Comparison of ENCODE assay signal across 8 mouse cellular contexts in the genomic region with DNA sequence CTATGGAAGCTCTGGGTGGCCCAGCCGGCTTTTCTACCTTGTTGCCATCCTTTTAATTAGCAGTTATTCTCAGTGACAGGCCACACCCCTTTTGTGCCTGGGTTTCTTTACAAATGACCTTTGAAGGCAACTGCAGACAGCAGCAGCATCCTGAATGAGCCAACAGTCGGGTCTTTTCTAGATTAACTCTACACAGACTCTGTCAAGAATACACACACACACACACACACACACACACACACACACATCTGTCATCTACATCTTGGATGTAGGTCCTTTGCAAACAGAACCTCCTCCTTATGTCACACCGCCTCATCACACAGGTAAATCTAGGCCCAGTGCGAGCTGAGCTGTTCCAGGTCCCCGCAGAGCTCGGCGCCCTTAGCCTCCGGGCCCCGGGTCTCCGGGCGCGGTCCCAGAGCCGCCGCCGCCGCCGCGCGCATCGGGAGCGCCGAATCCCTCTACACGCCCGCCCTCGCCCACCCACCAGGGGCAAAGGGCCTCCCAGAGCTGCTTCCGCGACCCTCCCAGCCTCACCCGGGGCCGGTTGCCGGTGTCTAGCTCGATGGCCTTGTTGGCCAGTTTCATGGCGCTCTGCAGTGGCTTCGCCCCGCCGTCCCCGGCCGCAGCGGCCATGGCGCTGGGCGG. TPM values are rescaled to one million over a fixed set of nuclear protein-coding genes. Genes with fewer than 3 reads are reported as not detected.
A peak's percentile ranks its signal among the peaks of the same experiment; 100 is the strongest.
DNase-seq lines count a peak whose midpoint lies in the region; ATAC-seq lines count a peak whose summit lies in the region.

No protein-coding gene starts in this region.

- DNase-seq in heart, adult 9 months (ENCODE audit: low spot score in 2 of 2): no peak
- DNase-seq in MEL-GATA-1-ER (ENCODE audit: extremely low read depth, low read depth): peak; percentile 35
- DNase-seq in forebrain, embryonic 10.5 days (ENCODE audit: extremely low spot score, low spot score): no peak
- no peak for DNase-seq in limb, embryonic 11.5 days (ENCODE audit: low spot score)
- no peak for DNase-seq in spleen, adult 18-20 months

- H3K4me1 ChIP-seq in heart, embryonic 16.5 days (ENCODE audit: control insufficient read depth, insufficient read depth, low read length): peaks cover 17% of the 10 kb centered on the region
- peaks cover 40% of the 10 kb centered on the region for H3K4me1 ChIP-seq in forebrain, embryonic 10.5 days
- peaks cover 13% of the 10 kb centered on the region for H3K4me1 ChIP-seq in limb, embryonic 11.5 days (ENCODE audit: control insufficient read depth, insufficient read depth, low read length)
- H3K4me1 ChIP-seq in neural tube, embryonic 15.5 days: peaks cover 41% of the 10 kb centered on the region

- H3K4me3 ChIP-seq in heart, embryonic 16.5 days (ENCODE audit: low read length): peak overlapping the region; percentile 98
- peak overlapping the region; percentile 94 for H3K4me3 ChIP-seq in forebrain, embryonic 10.5 days
- peak overlapping the region; percentile 94 for H3K4me3 ChIP-seq in limb, embryonic 11.5 days (ENCODE audit: low read depth, low read length)
- peak overlapping the region; percentile 98 for H3K4me3 ChIP-seq in neural tube, embryonic 15.5 days (replicated peaks)

- H3K9me3 ChIP-seq in heart, embryonic 16.5 days (replicated peaks; ENCODE audit: control insufficient read depth, low read length): no peaks in the 10 kb centered on the region
- no peaks in the 10 kb centered on the region for H3K9me3 ChIP-seq in forebrain, embryonic 10.5 days
- H3K9me3 ChIP-seq in limb, embryonic 11.5 days (ENCODE audit: control insufficient read depth, low read length): no peaks in the 10 kb centered on the region
- no peaks in the 10 kb centered on the region for H3K9me3 ChIP-seq in neural tube, embryonic 15.5 days (replicated peaks)

- peak overlapping the region; percentile 95 for H3K9ac ChIP-seq in heart, embryonic 16.5 days (ENCODE audit: low read length)
- H3K9ac ChIP-seq in limb, embryonic 11.5 days (ENCODE audit: low read length): peak overlapping the region; percentile 92
- peak overlapping the region; percentile 98 for H3K9ac ChIP-seq in neural tube, embryonic 15.5 days (replicated peaks)

- under 1% methylated on average over 39 of the region's 40 CpGs for WGBS in heart, embryonic 16.5 days
- WGBS in forebrain, embryonic 10.5 days: under 1% methylated on average over 40 of the region's 40 CpGs
- 0% methylated on average over 40 of the region's 40 CpGs for WGBS in limb, embryonic 11.5 days
- WGBS in neural tube, embryonic 15.5 days: 1% methylated on average over 37 of the region's 40 CpGs

- H3K36me3 ChIP-seq in heart, embryonic 16.5 days (ENCODE audit: control insufficient read depth, insufficient read depth): peaks cover 25% of the 10 kb centered on the region
- H3K36me3 ChIP-seq in forebrain, embryonic 10.5 days (replicated peaks): peaks cover 68% of the 10 kb centered on the region
- H3K36me3 ChIP-seq in limb, embryonic 11.5 days (ENCODE audit: control insufficient read depth, insufficient read depth, low read length): peaks cover 16% of the 10 kb centered on the region; the same call in 1 of the 2 replicates
- H3K36me3 ChIP-seq in neural tube, embryonic 15.5 days: peaks cover 62% of the 10 kb centered on the region

- H3K4me2 ChIP-seq in heart, embryonic 16.5 days (ENCODE audit: low read depth, low read length): peak overlapping the region; percentile 72
- H3K4me2 ChIP-seq in limb, embryonic 11.5 days (ENCODE audit: low read depth, severe bottlenecking): peak overlapping the region; percentile 98
- H3K4me2 ChIP-seq in neural tube, embryonic 15.5 days: peak overlapping the region; percentile 97

- peak; percentile 42 for ATAC-seq in heart, embryonic 16.5 days (replicated peaks; ENCODE audit: extremely low read depth, insufficient read depth, low FRiP score)
- ATAC-seq in limb, embryonic 11.5 days (ENCODE audit: insufficient number of reproducible peaks, low FRiP score, low TSS enrichment, low read depth): no peak
- ATAC-seq in neural tube, embryonic 15.5 days (ENCODE audit: low FRiP score): peak; percentile 48
- ATAC-seq in megakaryocyte-erythroid progenitor cell, adult 5-6 weeks (replicated peaks; ENCODE audit: low FRiP score, low TSS enrichment, poor library complexity, severe bottlenecking): no peak

- H3K27ac ChIP-seq in heart, embryonic 16.5 days (ENCODE audit: low read length): peak overlapping the region; percentile 89
- H3K27ac ChIP-seq in forebrain, embryonic 10.5 days: peak overlapping the region; percentile 93
- peak overlapping the region; percentile 79 for H3K27ac ChIP-seq in limb, embryonic 11.5 days (replicated peaks; ENCODE audit: low read depth, low read length)
- H3K27ac ChIP-seq in neural tube, embryonic 15.5 days (replicated peaks): peak overlapping the region; percentile 94

- H3K27me3 ChIP-seq in heart, embryonic 16.5 days (ENCODE audit: control insufficient read depth, insufficient read depth, low read length): no peaks in the 10 kb centered on the region
- no peaks in the 10 kb centered on the region for H3K27me3 ChIP-seq in forebrain, embryonic 10.5 days (ENCODE audit: poor library complexity, severe bottlenecking)
- H3K27me3 ChIP-seq in limb, embryonic 11.5 days (ENCODE audit: control insufficient read depth, insufficient read depth, low read length): no peaks in the 10 kb centered on the region
- no peaks in the 10 kb centered on the region for H3K27me3 ChIP-seq in neural tube, embryonic 15.5 days (replicated peaks)

RNA-seq across cellular contexts. Expression of a gene that starts 0.4 kb away (rescaled TPM):
- polyA plus RNA-seq in heart, embryonic 16.5 days (2015; fragmentation: Nextera tagmentation; extraction: Ambion mirVana): 16.6 and 18.3 TPM in 2 replicates
- 23.4 and 24.0 TPM in 2 replicates for polyA plus RNA-seq in forebrain, embryonic 10.5 days (2016; fragmentation: Nextera tagmentation; extraction: Ambion mirVana)
- 18.8 and 22.2 TPM in 2 replicates for polyA plus RNA-seq in limb, embryonic 11.5 days (2014; fragmentation: Nextera tagmentation; extraction: Ambion mirVana)
- 21.6 and 21.7 TPM in 2 replicates for polyA plus RNA-seq in neural tube, embryonic 15.5 days (2015; fragmentation: Nextera tagmentation; extraction: Ambion mirVana)
- 8.3 and 16.8 TPM in 2 replicates for total RNA-seq in megakaryocyte-erythroid progenitor cell, adult 5-6 weeks (2014; fragmentation: Nextera tagmentation)
- 5.7 and 8.2 TPM in 2 replicates for total RNA-seq in megakaryocyte-erythroid progenitor cell, adult 5-6 weeks (2017)

RNA-seq across cellular contexts. Expression of a gene that starts 0.6 kb away (rescaled TPM):
- polyA plus RNA-seq in heart, embryonic 16.5 days (2015; fragmentation: Nextera tagmentation; extraction: Ambion mirVana): 20.3 and 20.8 TPM in 2 replicates
- 21.2 and 23.5 TPM in 2 replicates for polyA plus RNA-seq in forebrain, embryonic 10.5 days (2016; fragmentation: Nextera tagmentation; extraction: Ambion mirVana)
- 24.0 and 25.6 TPM in 2 replicates for polyA plus RNA-seq in limb, embryonic 11.5 days (2014; fragmentation: Nextera tagmentation; extraction: Ambion mirVana)
- 55.6 and 61.5 TPM in 2 replicates for polyA plus RNA-seq in neural tube, embryonic 15.5 days (2015; fragmentation: Nextera tagmentation; extraction: Ambion mirVana)
- total RNA-seq in megakaryocyte-erythroid progenitor cell, adult 5-6 weeks (2014; fragmentation: Nextera tagmentation): 12.1 and 17.5 TPM in 2 replicates
- total RNA-seq in megakaryocyte-erythroid progenitor cell, adult 5-6 weeks (2017): 4.6 and 6.1 TPM in 2 replicates

RNA-seq across cellular contexts. Expression of a gene that starts 17.5 kb away (rescaled TPM):
- polyA plus RNA-seq in heart, embryonic 16.5 days (2015; fragmentation: Nextera tagmentation; extraction: Ambion mirVana): 4.2 and 4.4 TPM in 2 replicates
- polyA plus RNA-seq in forebrain, embryonic 10.5 days (2016; fragmentation: Nextera tagmentation; extraction: Ambion mirVana): 1.4 and 1.8 TPM in 2 replicates
- polyA plus RNA-seq in limb, embryonic 11.5 days (2014; fragmentation: Nextera tagmentation; extraction: Ambion mirVana): 0.87 and 1.2 TPM in 2 replicates
- 11.3 and 12.8 TPM in 2 replicates for polyA plus RNA-seq in neural tube, embryonic 15.5 days (2015; fragmentation: Nextera tagmentation; extraction: Ambion mirVana)
- 1.8 and 1.9 TPM in 2 replicates for total RNA-seq in megakaryocyte-erythroid progenitor cell, adult 5-6 weeks (2014; fragmentation: Nextera tagmentation)
- 0.27 TPM in 1 of 2 replicates, not detected in the other for total RNA-seq in megakaryocyte-erythroid progenitor cell, adult 5-6 weeks (2017)

RNA-seq across cellular contexts. Expression of a gene that starts 28.9 kb away (rescaled TPM):
- polyA plus RNA-seq in heart, embryonic 16.5 days (2015; fragmentation: Nextera tagmentation; extraction: Ambion mirVana): 19.1 and 19.5 TPM in 2 replicates
- polyA plus RNA-seq in forebrain, embryonic 10.5 days (2016; fragmentation: Nextera tagmentation; extraction: Ambion mirVana): 36.8 and 40.3 TPM in 2 replicates
- polyA plus RNA-seq in limb, embryonic 11.5 days (2014; fragmentation: Nextera tagmentation; extraction: Ambion mirVana): 34.2 and 36.5 TPM in 2 replicates
- 42.3 and 44.2 TPM in 2 replicates for polyA plus RNA-seq in neural tube, embryonic 15.5 days (2015; fragmentation: Nextera tagmentation; extraction: Ambion mirVana)
- total RNA-seq in megakaryocyte-erythroid progenitor cell, adult 5-6 weeks (2014; fragmentation: Nextera tagmentation): 45.0 and 57.8 TPM in 2 replicates
- 33.7 and 35.4 TPM in 2 replicates for total RNA-seq in megakaryocyte-erythroid progenitor cell, adult 5-6 weeks (2017)

RNA-seq across cellular contexts. Expression of a gene that starts 40.9 kb away (rescaled TPM):
- 4.5 and 5.0 TPM in 2 replicates for polyA plus RNA-seq in heart, embryonic 16.5 days (2015; fragmentation: Nextera tagmentation; extraction: Ambion mirVana)
- 5.2 and 5.8 TPM in 2 replicates for polyA plus RNA-seq in forebrain, embryonic 10.5 days (2016; fragmentation: Nextera tagmentation; extraction: Ambion mirVana)
- polyA plus RNA-seq in limb, embryonic 11.5 days (2014; fragmentation: Nextera tagmentation; extraction: Ambion mirVana): 3.3 and 3.4 TPM in 2 replicates
- polyA plus RNA-seq in neural tube, embryonic 15.5 days (2015; fragmentation: Nextera tagmentation; extraction: Ambion mirVana): 6.5 and 6.6 TPM in 2 replicates
- 0.59 and 1.8 TPM in 2 replicates for total RNA-seq in megakaryocyte-erythroid progenitor cell, adult 5-6 weeks (2014; fragmentation: Nextera tagmentation)
- 0.66 and 1.1 TPM in 2 replicates for total RNA-seq in megakaryocyte-erythroid progenitor cell, adult 5-6 weeks (2017)

Comparison
In these comparisons a context has a peak if more than half of its experiments do, and no peak if none do; other contexts are left out.
1. ATAC-seq: peak in heart, embryonic 16.5 days (single experiment) and neural tube, embryonic 15.5 days (single experiment); none in limb, embryonic 11.5 days (single experiment) and megakaryocyte-erythroid progenitor cell, adult 5-6 weeks (single experiment).
2. Peak in every context shown above with its lines, with median percentiles within 50 percentile points of each other: H3K27ac ChIP-seq, H3K4me2 ChIP-seq, H3K4me3 ChIP-seq and H3K9ac ChIP-seq.